Mouse (Mus musculus) intestine, postnatal 0 days (tissue): ENCODE data around the gene Inca1. TPM values are rescaled to one million over a fixed set of nuclear protein-coding genes. Genes with fewer than 3 reads are reported as not detected.

Source experiments
- ATAC-seq: fragments of 200-750 bp; cut with Nextera tagmentation; 2 replicates; pipeline ENCODE4 v1.8.0; 2017; ENCODE audit warnings: mild to moderate bottlenecking, moderate TSS enrichment, moderate library complexity
- H3K27ac ChIP-seq: fragments of 300-500 bp; sonication (generic); 2 replicates; pipeline ENCODE4 v1.5.1; 2014; ENCODE audit warnings: mild to moderate bottlenecking, low read depth, low read length, moderate library complexity
- H3K27me3 ChIP-seq: fragments of 300-500 bp; sonication (generic); replicated peaks from 2 replicates; pipeline ENCODE4 v1.6.1; 2014; ENCODE audit warnings: low read length, mixed read lengths; ENCODE audit not compliant: control insufficient read depth, insufficient read depth
- H3K36me3 ChIP-seq: fragments of 300-500 bp; sonication (generic); 2 replicates; pipeline ENCODE4 v1.6.1; 2014; ENCODE audit warnings: mild to moderate bottlenecking, moderate library complexity; ENCODE audit not compliant: control insufficient read depth, insufficient read depth
- H3K4me1 ChIP-seq: fragments of 300-500 bp; sonication (generic); replicated peaks from 2 replicates; pipeline ENCODE4 v1.6.1; 2014; ENCODE audit warnings: antibody characterized with exemption, low read length, mixed read lengths; ENCODE audit not compliant: control insufficient read depth, insufficient read depth
- H3K4me2 ChIP-seq: fragments of 300-500 bp; sonication (generic); replicated peaks from 2 replicates; pipeline ENCODE4 v1.6.1; 2014; ENCODE audit warnings: low read depth, mild to moderate bottlenecking, moderate library complexity
- H3K4me3 ChIP-seq: fragments of 300-500 bp; sonication (generic); 2 replicates; pipeline ENCODE4 v1.5.1; 2014; ENCODE audit warnings: low read depth, low read length
- H3K9ac ChIP-seq: fragments of 300-500 bp; sonication (generic); 2 replicates; pipeline ENCODE4 v1.6.1; 2014; ENCODE audit warnings: mild to moderate bottlenecking, low read depth, low read length
- H3K9me3 ChIP-seq: fragments of 300-500 bp; sonication (generic); 2 replicates; pipeline ENCODE4 v1.6.1; 2016; ENCODE audit warnings: mixed run types; ENCODE audit not compliant: control insufficient read depth
- CTCF ChIP-seq: sonication (generic); IDR thresholded peaks from 2 replicates; pipeline ENCODE4 v1.5.1; 2016; ENCODE audit warnings: low read depth, mild to moderate bottlenecking, control low read depth, antibody characterized with exemption, moderate library complexity
- WGBS: fragments of 180-500 bp; shearing (Covaris S2); extraction: QIAGEN DNeasy Blood & Tissue Kit; methylation state at CpG from one replicate; pipeline ENCODE4 v1.1.7; 2014; 5-methylcytosine and 5-hydroxymethylcytosine counted together
- polyA plus RNA-seq: library from polyadenylated mRNA; unstranded; fragments of >200 nt; fragmentation: Nextera tagmentation; extraction: Ambion mirVana; gene quantifications from 2 replicates; pipeline ENCODE4 v1.2.1, GENCODE M21; 2015

Inca1 gene
- polyA plus RNA-seq: 2.8 and 3.3 TPM in 2 replicates

DNA sequence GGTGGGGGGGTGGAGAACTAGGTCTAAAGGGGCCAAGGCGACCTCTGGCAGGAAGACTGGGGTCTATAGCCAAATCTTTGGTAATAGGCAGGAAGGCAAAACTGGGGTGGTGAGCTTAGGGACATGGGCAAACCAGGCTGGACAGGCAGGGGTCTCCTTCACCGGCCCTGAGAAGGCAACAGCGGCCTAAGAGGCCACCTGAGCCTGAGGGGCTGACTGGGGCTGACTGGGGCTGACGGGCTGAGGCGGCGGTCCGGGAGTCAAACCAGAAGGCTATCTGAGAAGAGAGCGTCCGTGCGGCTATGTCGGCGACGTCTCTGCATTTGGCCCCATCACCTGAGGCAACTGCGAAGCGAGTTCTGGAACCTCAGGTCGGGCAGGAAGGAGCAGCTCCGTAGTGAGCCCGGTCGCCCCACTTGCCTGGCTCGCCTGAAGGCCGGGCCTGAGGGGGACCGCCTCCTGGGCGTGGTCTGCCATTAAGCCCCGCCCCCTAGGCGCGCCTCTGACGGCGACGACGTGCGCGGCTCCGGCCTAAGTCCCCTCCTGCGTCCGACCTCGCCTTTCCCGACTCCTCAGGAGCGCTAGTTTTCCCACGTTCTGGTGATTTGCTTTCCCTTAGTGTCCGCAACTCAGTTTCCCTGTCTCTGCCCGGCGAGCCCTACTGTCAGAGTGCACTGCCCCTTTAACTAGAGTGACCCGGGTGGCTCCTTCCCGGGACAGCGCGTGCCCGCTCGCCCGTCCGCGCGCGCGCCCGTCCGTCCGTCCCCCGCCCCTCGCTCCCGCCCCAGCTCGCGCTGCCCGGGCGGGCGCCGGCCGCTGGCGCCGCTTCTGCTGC lies at the start of gene Inca1, which contains the start of gene Kif1c:
TSS of gene Inca1 (minus strand) at position 434 of the 835 bp plus-strand sequence.
TSS of gene Kif1c (plus strand) at position 827 of the 835 bp plus-strand sequence.
- TF ChIP-seq CTCF: no peak
- H3K4me3 ChIP-seq: peak within 1 kb of the TSS; percentile 95
- peaks cover 16% of the 10 kb centered on the region for H3K36me3 ChIP-seq
- H3K9ac ChIP-seq: peak within 1 kb of the TSS; percentile 86
- peaks cover 4% of the 10 kb centered on the region for H3K4me1 ChIP-seq
- WGBS: 1% methylated on average over 57 of the region's 69 CpGs
- H3K9me3 ChIP-seq: no peaks in the 10 kb centered on the region
- H3K27me3 ChIP-seq: no peaks in the 10 kb centered on the region
- peak; percentile 95 for ATAC-seq
- H3K27ac ChIP-seq: peak within 1 kb of the TSS; percentile 91
- peak within 1 kb of the TSS; percentile 76 for H3K4me2 ChIP-seq

DNA sequence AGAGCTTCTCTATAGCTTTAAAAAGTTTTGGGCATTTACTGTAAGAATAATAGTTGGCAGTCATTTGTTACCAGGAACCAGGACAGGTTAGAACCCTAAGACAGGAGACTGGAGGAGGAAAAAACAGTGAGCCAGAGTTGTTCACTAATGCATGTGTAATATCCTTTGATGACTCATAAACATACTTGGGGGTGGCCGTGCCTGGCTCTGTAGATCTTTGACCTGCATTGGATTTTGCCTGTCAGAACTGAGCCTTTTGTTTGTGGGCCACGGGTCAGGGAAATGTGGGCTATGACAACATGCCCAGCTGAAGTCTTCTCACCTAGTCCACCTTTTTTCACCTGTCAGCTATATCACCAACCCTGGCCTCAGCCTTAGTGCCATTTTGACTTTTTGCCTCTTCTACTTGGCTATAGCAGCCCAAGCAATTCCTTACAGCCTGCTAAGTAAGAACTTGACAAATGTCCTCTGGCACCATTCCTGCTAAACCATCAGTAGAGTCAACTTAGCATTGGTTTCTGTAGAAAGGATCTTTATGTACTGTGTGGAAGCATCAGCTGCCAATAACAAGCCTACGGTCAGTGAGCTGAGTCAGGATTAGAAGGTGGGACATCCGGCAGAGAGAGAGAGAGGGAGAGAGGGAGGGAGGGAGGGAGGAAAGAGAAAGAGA lies 48.1 kb upstream of the Inca1 start:
- no peaks in the 10 kb centered on the region for H3K27me3 ChIP-seq

DNA sequence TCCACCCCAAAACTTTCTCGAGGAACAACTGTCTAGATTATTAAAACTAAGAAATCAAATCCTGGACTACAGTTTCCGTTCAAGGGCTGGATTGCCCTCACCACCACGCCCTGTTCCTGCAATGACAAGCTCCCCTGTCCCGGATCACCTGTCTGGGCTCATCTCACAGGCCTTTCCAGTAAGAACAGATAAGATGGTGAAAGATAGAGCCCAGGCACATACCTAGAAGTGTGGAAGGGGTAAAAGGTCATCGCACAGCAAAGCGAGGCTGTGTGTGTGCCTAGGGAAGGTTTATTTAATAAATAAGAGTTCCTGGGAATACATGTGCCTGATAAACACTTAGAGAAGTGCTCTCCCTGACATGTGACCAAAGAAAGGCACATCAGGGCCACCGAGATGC lies 45.7 kb upstream of the Inca1 start:
- Histone ChIP-seq H3K9ac (no peak overlapping the region), H3K36me3 (no peaks in the 10 kb centered on the region), H3K9me3 (no peaks in the 10 kb centered on the region), H3K27ac (0 out of 2 replicates have a peak overlapping the region, but pooled peaks have one; percentile 21), H3K4me1 (no peaks in the 10 kb centered on the region), H3K27me3 (no peaks in the 10 kb centered on the region), H3K4me2 (no peak overlapping the region), H3K4me3 (no peak overlapping the region)
- 0 out of 2 replicates have a peak, but pooled peaks have one; percentile 23 for ATAC-seq
- TF ChIP-seq CTCF: no peak
- 35% methylated on average over 7 of the region's 7 CpGs for WGBS

More for the DNA sequence above, 48.1 kb upstream of the Inca1 start:
- Histone ChIP-seq H3K4me1 (0 out of 2 replicates have a peak, but pooled peaks cover 3% of the 10 kb centered on the region), H3K27ac (peak overlapping the region; percentile 60), H3K9ac (no peak overlapping the region), H3K4me2 (no peak overlapping the region), H3K4me3 (no peak overlapping the region), H3K36me3 (no peaks in the 10 kb centered on the region), H3K9me3 (no peaks in the 10 kb centered on the region)
- peak; percentile 49 for ATAC-seq
- WGBS: 50% methylated on average over 4 of the region's 4 CpGs
- no peak for TF ChIP-seq CTCF

DNA sequence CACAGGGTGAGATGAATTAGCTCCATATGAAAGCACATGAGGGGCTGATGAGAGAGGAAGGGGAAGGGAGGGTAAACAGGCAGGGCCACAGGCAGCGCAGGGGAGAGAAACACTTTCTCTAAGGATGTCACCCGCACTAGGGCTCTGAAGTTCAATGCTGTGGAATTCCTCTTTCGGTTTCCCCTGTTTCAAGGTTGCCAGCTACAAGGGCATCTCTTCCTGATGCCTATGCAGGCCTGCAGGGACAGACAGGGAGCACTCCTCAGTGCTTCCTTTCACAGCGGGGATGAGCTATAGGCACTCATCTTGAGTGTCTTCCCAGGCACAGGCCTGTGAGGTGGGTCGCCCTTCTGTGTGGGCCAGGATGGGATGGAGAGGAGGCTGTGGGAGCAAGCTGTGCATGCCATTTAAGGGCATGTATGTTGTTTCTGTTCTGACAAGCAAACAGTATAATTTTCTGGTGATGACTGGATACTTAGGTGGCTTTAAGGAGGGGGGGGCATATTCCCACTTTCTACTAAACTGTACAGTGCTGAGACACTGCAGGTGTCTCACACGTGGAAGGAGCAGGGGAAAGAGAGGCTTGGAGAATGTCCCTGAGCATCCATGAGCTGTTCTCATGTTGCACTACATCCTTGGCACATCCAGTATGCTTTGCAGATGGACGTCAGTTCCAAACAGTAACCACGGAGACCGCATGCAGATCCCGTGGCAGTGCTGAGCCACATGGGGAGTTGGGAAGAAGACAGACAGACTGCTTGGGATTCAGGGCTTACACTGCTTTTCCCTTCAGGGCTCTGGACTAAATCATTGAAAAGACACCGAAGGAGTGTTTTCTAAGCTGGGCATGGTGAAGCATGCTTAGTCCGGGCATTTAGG lies 42.9 kb upstream of the Inca1 start:
- Histone ChIP-seq H3K4me1 (no peaks in the 10 kb centered on the region), H3K27me3 (no peaks in the 10 kb centered on the region), H3K36me3 (no peaks in the 10 kb centered on the region), H3K9ac (no peak overlapping the region), H3K9me3 (no peaks in the 10 kb centered on the region), H3K4me3 (no peak overlapping the region), H3K27ac (no peak overlapping the region), H3K4me2 (no peak overlapping the region)
- no peak for ATAC-seq
- no peak for TF ChIP-seq CTCF
- 79% methylated on average over 12 of the region's 12 CpGs for WGBS

DNA sequence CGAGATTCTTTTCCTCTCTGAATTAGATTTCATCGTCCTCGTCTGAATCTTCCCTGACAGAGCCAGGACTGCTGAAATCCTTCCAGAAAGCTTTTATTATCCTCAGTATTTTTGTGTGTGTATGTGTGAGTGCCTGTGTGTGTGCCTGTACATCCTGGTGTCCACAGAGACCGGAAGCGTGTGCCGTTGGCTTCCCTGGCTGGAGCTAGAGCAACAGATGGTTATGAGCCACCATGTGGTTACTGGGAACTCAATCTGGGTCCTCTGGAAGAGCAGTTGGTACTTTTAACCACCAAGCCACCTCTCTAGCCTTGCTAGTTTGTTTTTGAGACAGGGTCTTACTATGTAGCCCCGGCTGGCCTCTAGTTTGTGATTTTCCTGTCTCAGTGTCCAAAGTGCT lies 42.2 kb upstream of the Inca1 start:
- no peak for ATAC-seq
- 87% methylated on average over 7 of the region's 7 CpGs for WGBS
- H3K36me3 ChIP-seq: no peaks in the 10 kb centered on the region

More for the DNA sequence above, 42.2 kb upstream of the Inca1 start:
- TF ChIP-seq CTCF: no peak
- Histone ChIP-seq H3K4me1 (0 out of 2 replicates have a peak, but pooled peaks cover 3% of the 10 kb centered on the region), H3K27me3 (no peaks in the 10 kb centered on the region), H3K27ac (no peak overlapping the region), H3K4me3 (no peak overlapping the region), H3K9me3 (no peaks in the 10 kb centered on the region), H3K9ac (no peak overlapping the region), H3K4me2 (no peak overlapping the region)
